Mouse (Mus musculus) thymus, adult 2 months (tissue): ENCODE results near the gene Adam8. TPM values are rescaled to one million over a fixed set of nuclear protein-coding genes. Genes with fewer than 3 reads are reported as not detected.

Source experiments
- DNase-seq: peaks from one replicate; pipeline ENCODE4 v3.0.0; 2021
- H3K27ac ChIP-seq: fragments of 200-500 bp; 2 replicates; pipeline ENCODE4 v1.5.1; 2012; ENCODE audit warnings: low read length, control low read depth; ENCODE audit not compliant: control insufficient read depth, insufficient read depth
- H3K27me3 ChIP-seq: fragments of 200-500 bp; 2 replicates; pipeline ENCODE4 v1.6.1; 2012; ENCODE audit warnings: mild to moderate bottlenecking, low read length, moderate library complexity, mixed read lengths; ENCODE audit not compliant: control insufficient read depth, insufficient read depth
- H3K36me3 ChIP-seq: fragments of 200-500 bp; 2 replicates; pipeline ENCODE4 v1.6.1; 2012; ENCODE audit warnings: mild to moderate bottlenecking, low read length, moderate library complexity; ENCODE audit not compliant: control insufficient read depth, insufficient read depth
- H3K4me1 ChIP-seq: fragments of 200-500 bp; replicated peaks from 2 replicates; pipeline ENCODE4 v1.6.1; 2012; ENCODE audit warnings: low read length; ENCODE audit not compliant: control insufficient read depth, insufficient read depth
- H3K4me3 ChIP-seq: fragments of 200-500 bp; 2 replicates; pipeline ENCODE4 v1.5.1; 2012; ENCODE audit warnings: mild to moderate bottlenecking, low read length, control low read depth, moderate library complexity; ENCODE audit not compliant: control insufficient read depth, insufficient read depth
- CTCF ChIP-seq: fragments of 200-500 bp; IDR thresholded peaks from 2 replicates; pipeline ENCODE4 v1.5.1; 2012; ENCODE audit warnings: mild to moderate bottlenecking, control low read depth, low read length, moderate library complexity, borderline replicate concordance; ENCODE audit not compliant: control insufficient read depth, poor library complexity, insufficient read depth; ENCODE audit errors: extremely low read depth
- POLR2A ChIP-seq: fragments of 200-500 bp; IDR thresholded peaks from 2 replicates; pipeline ENCODE4 v1.6.1; 2012; ENCODE audit warnings: mild to moderate bottlenecking, low read length, control low read depth, moderate library complexity; ENCODE audit not compliant: control insufficient read depth, poor library complexity, insufficient read depth; ENCODE audit errors: extremely low read depth
- WGBS: fragments of 180-500 bp; shearing (Covaris S2); methylation state at CpG from one replicate; pipeline ENCODE4 v1.1.7; 2018; 5-methylcytosine and 5-hydroxymethylcytosine counted together
- polyA plus RNA-seq: library from polyadenylated mRNA; depleted of rRNA; stranded (reverse); fragments of >200 nt; gene quantifications from 2 replicates; pipeline ENCODE4 v1.2.3, GENCODE M21; 2012

Gene Adam8
- polyA plus RNA-seq, 1 experiment: 37.6 TPM

DNA sequence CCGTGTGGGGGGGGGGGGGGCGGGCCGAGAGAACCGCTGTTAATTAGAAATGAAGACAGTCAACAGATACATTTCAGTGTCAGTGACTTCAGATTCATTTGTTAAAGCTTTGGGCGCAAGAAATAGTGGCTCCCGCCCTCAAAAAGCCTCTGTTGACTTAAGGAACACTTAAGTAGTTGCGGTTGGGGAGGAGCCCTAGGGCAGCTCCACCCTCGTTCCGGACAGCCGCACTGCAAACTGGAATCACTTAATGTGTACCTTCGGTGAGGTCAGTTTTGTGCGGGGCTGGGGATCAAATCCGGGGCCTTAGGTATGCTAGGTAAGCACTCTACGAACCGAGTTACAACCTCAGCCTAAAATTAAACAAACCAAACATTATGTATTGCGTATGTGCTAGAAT is 41.3 kb downstream of the Adam8 start:
- H3K4me3 ChIP-seq: peak overlapping the region; percentile 87
- peaks cover 6% of the 10 kb centered on the region for H3K4me1 ChIP-seq
- DNase-seq: no peak
- H3K36me3 ChIP-seq: no peaks in the 10 kb centered on the region
- H3K27me3 ChIP-seq: no peaks in the 10 kb centered on the region; the same call in 1 of the 2 replicates
- TF ChIP-seq POLR2A (no peak), CTCF (no peak)
- H3K27ac ChIP-seq: no peak overlapping the region
- WGBS: 3% methylated on average over 16 of the region's 16 CpGs

DNA sequence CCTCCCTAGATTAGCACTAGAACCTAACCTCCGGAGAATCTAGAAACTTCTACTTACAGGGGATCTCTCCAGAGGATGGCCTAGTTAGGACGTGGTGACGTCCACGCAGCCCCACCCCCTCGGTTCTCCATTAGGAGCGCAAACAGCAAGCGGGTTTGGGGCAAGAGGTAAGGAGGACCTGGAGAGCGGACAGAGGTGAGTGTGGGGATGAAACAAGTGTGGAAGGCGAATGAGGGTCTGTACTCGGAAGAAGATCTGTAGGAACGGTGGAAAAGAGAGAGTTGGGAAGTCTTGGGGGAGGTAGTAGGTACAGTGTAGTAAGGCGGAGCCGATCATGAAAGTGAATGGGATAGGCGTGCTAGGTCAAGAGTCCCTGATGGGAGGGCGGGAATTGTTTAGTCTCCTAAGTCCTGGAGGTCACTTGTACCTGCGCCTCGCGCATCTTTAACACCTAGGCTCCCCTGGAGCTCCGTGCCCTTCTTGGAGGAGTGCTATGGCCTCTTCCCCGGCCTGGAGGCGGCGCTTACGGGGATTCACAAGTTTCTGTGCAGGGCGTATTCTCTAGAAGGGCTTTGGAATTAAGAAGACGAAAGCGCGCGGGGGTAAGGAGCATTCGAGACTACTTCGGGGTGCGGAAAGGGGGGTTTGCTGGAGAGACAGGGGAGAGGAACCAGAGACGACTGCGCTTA is 41.9 kb downstream of the Adam8 start:
- H3K4me3 ChIP-seq: peak overlapping the region; percentile 87
- H3K27me3 ChIP-seq: no peaks in the 10 kb centered on the region; the same call in 1 of the 2 replicates
- peaks cover 6% of the 10 kb centered on the region for H3K4me1 ChIP-seq
- peak overlapping the region; percentile 30; the same call in 1 of the 2 replicates for H3K27ac ChIP-seq
- H3K36me3 ChIP-seq: no peaks in the 10 kb centered on the region
- DNase-seq: peak; percentile 33
- under 1% methylated on average over 33 of the region's 33 CpGs for WGBS
- 0 out of 2 replicates have a peak, but pooled peaks have one; percentile 12 for TF ChIP-seq CTCF
- TF ChIP-seq POLR2A: 0 out of 2 replicates have a peak, but pooled peaks have one; percentile 24

DNA sequence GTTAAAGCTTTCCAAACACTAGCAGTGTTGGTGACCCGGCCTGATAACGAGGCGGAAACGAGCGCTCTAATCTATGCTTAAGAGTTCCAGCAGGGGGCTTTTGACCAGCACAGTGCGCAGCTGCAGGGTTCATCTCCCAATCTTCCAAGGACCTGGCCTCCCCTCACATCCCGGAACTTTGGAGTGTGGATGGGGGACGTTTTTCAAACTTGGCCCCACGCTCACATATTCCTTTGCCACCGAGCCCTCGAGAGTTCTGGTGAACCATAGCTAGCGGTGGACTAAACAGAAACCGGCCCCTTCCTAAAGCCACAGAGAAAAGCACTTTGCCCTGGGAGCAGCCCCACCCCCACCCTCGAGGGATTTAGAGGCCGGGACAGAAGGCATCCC is 42.5 kb downstream of the Adam8 start:
- peaks cover 3% of the 10 kb centered on the region; the same call in 1 of the 2 replicates for H3K27me3 ChIP-seq
- 2% methylated on average over 15 of the region's 15 CpGs for WGBS
- H3K27ac ChIP-seq: no peak overlapping the region; the same call in 1 of the 2 replicates
- peaks cover 6% of the 10 kb centered on the region for H3K4me1 ChIP-seq
- no peak for TF ChIP-seq POLR2A
- peak; percentile 68; the same call in 1 of the 2 replicates for TF ChIP-seq CTCF
- H3K36me3 ChIP-seq: no peaks in the 10 kb centered on the region
- DNase-seq: peak; percentile 36
- H3K4me3 ChIP-seq: peak overlapping the region; percentile 87

DNA sequence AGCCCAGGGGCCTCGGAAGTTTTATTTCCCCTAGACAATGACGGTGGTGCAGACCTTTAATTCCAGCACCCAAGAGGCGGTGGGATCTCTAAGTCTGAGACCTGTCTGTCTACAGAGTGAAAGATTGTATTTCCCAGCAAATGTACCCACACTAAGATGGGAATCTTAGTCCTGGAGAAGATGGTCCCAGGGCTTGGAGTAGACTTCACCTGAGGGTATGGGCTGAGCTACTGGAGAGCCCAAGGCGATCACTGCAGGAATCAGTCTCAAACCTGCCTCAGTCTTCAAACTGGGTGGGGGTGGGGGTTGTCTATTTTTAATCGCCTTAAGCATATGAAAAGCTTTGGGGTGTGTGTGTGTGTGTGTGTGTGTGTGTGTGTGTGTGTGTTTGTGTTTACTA is 46.3 kb downstream of the Adam8 start:
- no peak for TF ChIP-seq CTCF
- TF ChIP-seq POLR2A: no peak
- Histone ChIP-seq H3K4me1 (peaks cover 3% of the 10 kb centered on the region), H3K4me3 (no peak overlapping the region), H3K27me3 (peaks cover 20% of the 10 kb centered on the region), H3K27ac (no peak overlapping the region), H3K36me3 (no peaks in the 10 kb centered on the region)
- 92% methylated on average over 5 of the region's 5 CpGs for WGBS
- no peak for DNase-seq

DNA sequence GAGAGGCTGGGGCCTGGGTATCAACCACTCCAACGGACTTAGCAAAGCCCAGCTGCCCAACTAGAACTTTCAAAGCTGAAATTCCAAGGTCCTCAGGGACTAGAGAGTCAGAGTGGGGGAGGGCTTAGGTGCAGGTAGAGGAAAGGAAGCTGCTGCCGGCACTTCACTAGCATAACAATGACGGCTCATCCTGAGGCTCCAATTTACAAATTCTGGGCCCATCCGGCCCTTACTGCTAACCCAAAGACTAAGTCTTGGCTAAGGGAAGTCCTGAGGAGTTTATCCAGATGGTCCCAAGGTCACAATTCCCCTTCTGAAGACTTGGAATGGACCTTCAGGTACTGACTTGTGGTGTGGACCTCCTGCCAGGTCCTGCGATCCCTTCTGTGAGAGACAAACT is 46.8 kb downstream of the Adam8 start:
- peaks cover 20% of the 10 kb centered on the region for H3K27me3 ChIP-seq
- no peak overlapping the region for H3K27ac ChIP-seq
- no peak for DNase-seq
- peaks cover 3% of the 10 kb centered on the region for H3K4me1 ChIP-seq
- H3K36me3 ChIP-seq: no peaks in the 10 kb centered on the region
- 80% methylated on average over 5 of the region's 5 CpGs for WGBS
- H3K4me3 ChIP-seq: no peak overlapping the region
- TF ChIP-seq CTCF: no peak

DNA sequence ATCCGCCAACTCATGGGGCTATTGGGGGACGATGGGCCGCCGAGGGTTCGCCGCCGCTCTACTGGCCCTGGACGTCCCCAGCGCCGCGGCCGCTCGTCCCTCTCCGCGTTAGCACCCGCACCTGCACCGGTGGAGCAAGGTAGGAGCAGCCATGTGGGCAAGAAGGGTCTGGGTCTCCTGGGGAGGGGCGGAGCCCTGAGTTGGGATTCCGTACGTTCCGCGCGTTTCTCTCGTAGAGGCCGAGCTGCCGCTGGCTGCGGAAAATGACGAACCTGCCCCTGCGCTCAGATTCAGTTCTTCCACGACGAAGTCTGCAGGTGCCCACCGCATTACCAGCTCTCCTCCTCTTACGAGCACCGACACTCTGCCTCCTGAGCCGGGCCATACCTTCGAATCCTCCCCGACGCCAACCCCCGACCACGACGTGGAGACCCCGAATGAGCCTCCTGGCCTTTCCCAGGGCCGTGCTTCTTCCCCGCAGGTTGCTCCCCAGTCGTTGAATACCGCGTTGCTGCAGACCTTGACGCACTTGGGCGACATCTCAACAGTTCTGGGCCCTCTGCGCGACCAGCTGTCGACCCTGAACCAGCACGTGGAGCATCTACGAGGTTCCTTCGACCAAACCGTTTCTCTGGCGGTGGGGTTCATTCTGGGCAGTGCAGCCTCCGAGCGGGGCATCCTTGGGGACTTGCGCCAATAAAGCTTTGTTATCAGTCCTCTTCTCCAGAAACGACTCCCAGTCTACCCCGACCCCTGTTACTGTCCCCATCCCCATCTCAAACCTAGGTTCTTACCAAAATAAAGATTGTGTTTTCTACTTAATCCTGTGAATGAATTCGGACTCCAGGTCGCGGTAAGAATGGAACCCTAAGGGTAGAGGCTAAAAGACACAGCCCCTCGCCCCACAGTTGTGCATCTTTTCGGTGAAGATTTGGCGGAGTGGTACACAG is 47.8 kb downstream of the Adam8 start:
- H3K27ac ChIP-seq: no peak overlapping the region
- no peak overlapping the region; the same call in 1 of the 2 replicates for H3K4me3 ChIP-seq
- peaks cover under 1% of the 10 kb centered on the region for H3K4me1 ChIP-seq
- TF ChIP-seq CTCF: no peak
- TF ChIP-seq POLR2A: no peak
- DNase-seq: no peak
- H3K36me3 ChIP-seq: no peaks in the 10 kb centered on the region
- 13% methylated on average over 68 of the region's 68 CpGs for WGBS
- peaks cover 20% of the 10 kb centered on the region for H3K27me3 ChIP-seq
